Mouse (Mus musculus) retina, embryonic 14.5 days (tissue): ENCODE measurements around the gene Snx11.
"Not testable (repeated sequence)": the region's sequence is repeated elsewhere in the genome, so short reads cannot be mapped to it uniquely, and the experiment has no call there.

ENCODE experiments used
- DNase-seq: peaks from one replicate; pipeline ENCODE4 v3.0.0-alpha.2; 2015; ENCODE audit warnings: low spot score

Gene Snx11

GRCm38 (mm10) chr11:96796081-96796480 lies 18.7 kb upstream of the Snx11 start:
- DNase-seq: no peak

- no peak for DNase-seq
Measured at GRCm38 (mm10) chr11:96795491-96795890, 18.1 kb upstream of the Snx11 start.

GRCm38 (mm10) chr11:96790681-96791080 lies 13.3 kb upstream of the Snx11 start:
- DNase-seq: no peak

- no peak for DNase-seq
Measured at GRCm38 (mm10) chr11:96789990-96790389, 12.6 kb upstream of the Snx11 start.

- peak; percentile 94 for DNase-seq
Measured at GRCm38 (mm10) chr11:96788871-96789795, 11.8 kb upstream of the Snx11 start, which contains the start of gene Cbx1. Gene Cbx1 (plus strand): TSS chr11:96789127.

GRCm38 (mm10) chr11:96786731-96787450 lies 9.5 kb upstream of the Snx11 start:
- DNase-seq: no peak

GRCm38 (mm10) chr11:96784847-96785246 lies 7.5 kb upstream of the Snx11 start:
- DNase-seq: peak; percentile 88

GRCm38 (mm10) chr11:96781425-96781824 lies 4.1 kb upstream of the Snx11 start:
- DNase-seq: peak; percentile 27

GRCm38 (mm10) chr11:96780306-96780705 lies 2.9 kb upstream of the Snx11 start:
- no peak for DNase-seq

- DNase-seq: not testable (repeated sequence)
Measured at GRCm38 (mm10) chr11:96778061-96778627, 785 bp upstream of the Snx11 start.

GRCm38 (mm10) chr11:96776068-96776467 lies 1.3 kb downstream of the Snx11 start:
- no peak for DNase-seq

GRCm38 (mm10) chr11:96775665-96776064 lies 1.7 kb downstream of the Snx11 start:
- no peak for DNase-seq

- DNase-seq: no peak
Measured at GRCm38 (mm10) chr11:96775063-96775462, 2.3 kb downstream of the Snx11 start.

- no peak for DNase-seq
Measured at GRCm38 (mm10) chr11:96774536-96774935, 2.8 kb downstream of the Snx11 start.

GRCm38 (mm10) chr11:96772413-96772812 lies 4.9 kb downstream of the Snx11 start:
- no peak for DNase-seq

- DNase-seq: no peak
Measured at GRCm38 (mm10) chr11:96771274-96771975, 5.9 kb downstream of the Snx11 start.

- DNase-seq: no peak
Measured at GRCm38 (mm10) chr11:96768240-96768639, 9.1 kb downstream of the Snx11 start.

- peak; percentile 37 for DNase-seq
Measured at GRCm38 (mm10) chr11:96767096-96767495, 10.3 kb downstream of the Snx11 start.

- DNase-seq: no peak
Measured at GRCm38 (mm10) chr11:96766555-96766954, 10.8 kb downstream of the Snx11 start.

GRCm38 (mm10) chr11:96765645-96766044 lies 11.7 kb downstream of the Snx11 start:
- no peak for DNase-seq

- no peak for DNase-seq
Measured at GRCm38 (mm10) chr11:96764511-96765350, 12.6 kb downstream of the Snx11 start.
